Mouse (Mus musculus) intestine, postnatal 0 days (tissue): ENCODE measurements around the gene Fam102a. TPM values are rescaled to one million over a fixed set of nuclear protein-coding genes. Genes with fewer than 3 reads are reported as not detected.

Experiments used
- ATAC-seq: fragments of 200-750 bp; cut with Nextera tagmentation; 2 replicates; pipeline ENCODE4 v1.8.0; 2017; ENCODE audit warnings: mild to moderate bottlenecking, moderate TSS enrichment, moderate library complexity
- H3K27ac ChIP-seq: fragments of 300-500 bp; sonication (generic); 2 replicates; pipeline ENCODE4 v1.5.1; 2014; ENCODE audit warnings: mild to moderate bottlenecking, low read depth, low read length, moderate library complexity
- H3K27me3 ChIP-seq: fragments of 300-500 bp; sonication (generic); replicated peaks from 2 replicates; pipeline ENCODE4 v1.6.1; 2014; ENCODE audit warnings: low read length, mixed read lengths; ENCODE audit not compliant: control insufficient read depth, insufficient read depth
- H3K36me3 ChIP-seq: fragments of 300-500 bp; sonication (generic); 2 replicates; pipeline ENCODE4 v1.6.1; 2014; ENCODE audit warnings: mild to moderate bottlenecking, moderate library complexity; ENCODE audit not compliant: control insufficient read depth, insufficient read depth
- H3K4me1 ChIP-seq: fragments of 300-500 bp; sonication (generic); replicated peaks from 2 replicates; pipeline ENCODE4 v1.6.1; 2014; ENCODE audit warnings: antibody characterized with exemption, low read length, mixed read lengths; ENCODE audit not compliant: control insufficient read depth, insufficient read depth
- H3K4me2 ChIP-seq: fragments of 300-500 bp; sonication (generic); replicated peaks from 2 replicates; pipeline ENCODE4 v1.6.1; 2014; ENCODE audit warnings: low read depth, mild to moderate bottlenecking, moderate library complexity
- H3K4me3 ChIP-seq: fragments of 300-500 bp; sonication (generic); 2 replicates; pipeline ENCODE4 v1.5.1; 2014; ENCODE audit warnings: low read depth, low read length
- H3K9ac ChIP-seq: fragments of 300-500 bp; sonication (generic); 2 replicates; pipeline ENCODE4 v1.6.1; 2014; ENCODE audit warnings: mild to moderate bottlenecking, low read depth, low read length
- H3K9me3 ChIP-seq: fragments of 300-500 bp; sonication (generic); 2 replicates; pipeline ENCODE4 v1.6.1; 2016; ENCODE audit warnings: mixed run types; ENCODE audit not compliant: control insufficient read depth
- CTCF ChIP-seq: sonication (generic); IDR thresholded peaks from 2 replicates; pipeline ENCODE4 v1.5.1; 2016; ENCODE audit warnings: low read depth, mild to moderate bottlenecking, control low read depth, antibody characterized with exemption, moderate library complexity
- WGBS: fragments of 180-500 bp; shearing (Covaris S2); extraction: QIAGEN DNeasy Blood & Tissue Kit; methylation state at CpG from one replicate; pipeline ENCODE4 v1.1.7; 2014; 5-methylcytosine and 5-hydroxymethylcytosine counted together
- polyA plus RNA-seq: library from polyadenylated mRNA; unstranded; fragments of >200 nt; fragmentation: Nextera tagmentation; extraction: Ambion mirVana; gene quantifications from 2 replicates; pipeline ENCODE4 v1.2.1, GENCODE M21; 2015

The Fam102a gene
- polyA plus RNA-seq, 1 experiment from 2014 or later, result 18.0 TPM

DNA sequence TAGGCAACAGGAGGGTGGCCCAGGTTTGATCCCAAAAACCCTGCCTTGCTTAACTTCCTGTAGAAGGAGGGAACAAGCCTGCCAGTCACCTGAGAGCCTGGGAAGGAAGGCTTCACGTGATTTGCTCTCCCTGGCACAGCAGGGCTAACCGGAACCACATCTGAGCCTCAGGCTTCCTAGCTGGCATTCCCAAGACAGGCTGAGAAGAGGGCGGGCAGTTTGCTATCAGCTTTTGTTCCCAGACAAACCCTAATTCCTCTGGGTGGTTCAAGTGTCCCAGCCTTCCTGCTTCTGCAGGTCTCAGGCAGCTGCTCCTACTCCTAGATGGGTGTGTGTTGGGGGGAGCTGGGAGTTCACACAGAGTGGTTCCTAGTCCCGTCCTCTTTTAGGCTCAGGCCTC, 20.4 kb downstream of the Fam102a start:
- Histone ChIP-seq H3K9me3 (no peaks in the 10 kb centered on the region), H3K4me2 (no peak overlapping the region), H3K36me3 (peaks cover 21% of the 10 kb centered on the region), H3K9ac (no peak overlapping the region), H3K4me3 (no peak overlapping the region), H3K27me3 (no peaks in the 10 kb centered on the region), H3K4me1 (peaks cover 7% of the 10 kb centered on the region), H3K27ac (peak overlapping the region; percentile 35; the same call in 1 of the 2 replicates)
- no peak for ATAC-seq
- TF ChIP-seq CTCF, result no peak
- WGBS, result 40% methylated on average over 4 of the region's 4 CpGs

DNA sequence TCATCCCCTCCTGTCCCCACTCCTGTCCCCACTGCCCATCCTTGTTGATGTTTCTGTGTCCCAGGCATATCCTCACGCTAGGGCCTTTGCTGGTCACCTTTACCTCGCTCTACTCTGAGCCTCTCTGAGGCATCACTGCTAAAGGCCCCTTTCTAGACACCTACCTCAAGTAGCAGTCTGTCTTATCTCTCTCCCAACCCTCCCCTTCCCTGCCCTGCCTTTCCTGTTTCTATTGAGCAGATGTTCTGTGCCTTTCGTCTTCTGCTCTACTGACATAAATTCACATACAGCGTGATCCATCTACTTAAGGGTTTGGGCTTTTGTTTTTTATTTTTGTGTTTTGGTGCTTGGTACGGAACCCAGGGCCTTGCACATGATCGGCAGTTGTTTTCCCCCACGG, 20.9 kb downstream of the Fam102a start:
- Histone ChIP-seq H3K4me1 (peaks cover 2% of the 10 kb centered on the region; the same call in 1 of the 2 replicates), H3K9ac (no peak overlapping the region), H3K27ac (no peak overlapping the region), H3K27me3 (no peaks in the 10 kb centered on the region), H3K4me2 (no peak overlapping the region), H3K36me3 (peaks cover 26% of the 10 kb centered on the region), H3K9me3 (no peaks in the 10 kb centered on the region), H3K4me3 (no peak overlapping the region)
- no peak for ATAC-seq
- whole genome bisulfite sequencing, result 77% methylated on average over 7 of the region's 7 CpGs
- no peak for TF ChIP-seq CTCF

DNA sequence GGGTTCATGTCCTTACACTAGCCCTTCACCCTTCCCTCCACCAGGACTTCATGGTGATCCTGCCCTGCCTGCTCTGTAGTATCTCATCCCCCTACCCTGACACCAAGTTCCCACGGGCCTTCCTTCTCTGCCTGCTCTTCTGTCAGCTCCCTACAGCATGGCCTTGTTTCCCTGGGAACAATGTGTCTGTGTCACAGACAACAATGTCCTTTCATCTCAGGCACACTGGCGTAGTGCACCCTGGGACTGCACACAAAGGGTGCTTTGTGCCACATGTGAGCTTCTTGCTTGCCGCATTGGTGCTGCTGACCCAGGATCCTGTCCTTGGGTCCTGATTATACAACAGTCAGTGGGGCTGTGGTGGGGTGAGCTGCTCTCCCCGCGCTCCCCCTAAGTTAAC, 24.4 kb downstream of the Fam102a start:
- Histone ChIP-seq H3K4me1 (no peaks in the 10 kb centered on the region), H3K9ac (no peak overlapping the region), H3K27ac (no peak overlapping the region), H3K9me3 (no peaks in the 10 kb centered on the region), H3K4me2 (no peak overlapping the region), H3K27me3 (no peaks in the 10 kb centered on the region), H3K4me3 (no peak overlapping the region), H3K36me3 (peaks cover 51% of the 10 kb centered on the region)
- TF ChIP-seq CTCF, result no peak
- WGBS, result 65% methylated on average over 5 of the region's 5 CpGs
- no peak for ATAC-seq

DNA sequence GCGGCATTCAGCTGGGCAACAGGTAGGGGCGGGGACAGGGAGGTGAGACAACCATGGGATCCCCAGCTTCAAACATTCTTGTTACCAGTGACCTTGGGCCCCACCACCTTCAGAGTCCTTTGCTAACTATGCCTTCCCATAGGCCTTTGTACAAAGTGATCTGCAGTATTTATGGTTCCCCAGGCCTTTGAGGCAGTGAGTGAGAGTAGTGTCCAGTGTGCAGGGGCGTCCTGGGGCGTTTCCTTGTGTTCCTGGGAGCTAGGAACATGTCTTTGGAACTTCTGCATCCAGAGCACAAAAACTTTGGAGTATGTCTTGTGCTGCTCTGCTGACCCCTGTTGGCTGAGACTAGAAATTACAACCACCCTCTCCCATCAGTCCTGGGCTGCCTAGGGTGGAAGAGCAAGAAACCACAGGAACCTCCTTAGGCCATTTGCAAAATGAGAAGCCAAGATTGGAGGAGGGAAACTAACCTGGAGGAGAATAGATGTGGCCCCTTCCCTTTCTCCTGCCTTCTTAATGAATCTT, 31.5 kb downstream of the Fam102a start:
- Histone ChIP-seq H3K4me2 (no peak overlapping the region), H3K9me3 (no peaks in the 10 kb centered on the region), H3K9ac (no peak overlapping the region), H3K27me3 (no peaks in the 10 kb centered on the region), H3K4me3 (no peak overlapping the region), H3K4me1 (no peaks in the 10 kb centered on the region), H3K36me3 (peaks cover 62% of the 10 kb centered on the region), H3K27ac (no peak overlapping the region)
- ATAC-seq, result no peak
- WGBS, result 33% methylated on average over 4 of the region's 4 CpGs
- peak; percentile 95 for TF ChIP-seq CTCF

DNA sequence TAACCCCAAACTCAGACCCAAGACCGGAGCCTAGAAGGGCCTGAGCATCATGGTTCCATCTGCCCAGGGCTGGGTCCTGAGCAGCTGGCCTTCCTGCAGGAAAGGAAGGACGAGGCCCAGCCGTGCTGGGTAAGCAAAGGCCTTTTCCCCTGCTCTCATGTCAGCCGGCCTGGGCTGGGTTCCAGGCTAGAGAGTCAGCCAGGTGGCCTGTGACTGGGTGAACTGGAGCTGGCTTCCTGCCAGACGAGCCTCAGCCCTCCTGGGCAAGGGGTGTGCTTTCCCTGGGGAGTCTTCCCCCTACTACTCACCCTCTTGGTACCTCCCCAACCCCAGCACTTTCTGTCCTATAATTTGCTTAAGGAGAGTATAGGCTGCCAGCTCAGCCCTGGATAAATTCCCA, 33.0 kb downstream of the Fam102a start:
- H3K4me3 ChIP-seq, result no peak overlapping the region
- 42% methylated on average over 5 of the region's 5 CpGs for WGBS
- ATAC-seq, result no peak
- no peak overlapping the region for H3K9ac ChIP-seq
- H3K36me3 ChIP-seq, result peaks cover 61% of the 10 kb centered on the region
- H3K9me3 ChIP-seq, result no peaks in the 10 kb centered on the region
- TF ChIP-seq CTCF, result no peak
- H3K27me3 ChIP-seq, result no peaks in the 10 kb centered on the region
- no peak overlapping the region for H3K27ac ChIP-seq
- no peaks in the 10 kb centered on the region for H3K4me1 ChIP-seq
- no peak overlapping the region for H3K4me2 ChIP-seq

DNA sequence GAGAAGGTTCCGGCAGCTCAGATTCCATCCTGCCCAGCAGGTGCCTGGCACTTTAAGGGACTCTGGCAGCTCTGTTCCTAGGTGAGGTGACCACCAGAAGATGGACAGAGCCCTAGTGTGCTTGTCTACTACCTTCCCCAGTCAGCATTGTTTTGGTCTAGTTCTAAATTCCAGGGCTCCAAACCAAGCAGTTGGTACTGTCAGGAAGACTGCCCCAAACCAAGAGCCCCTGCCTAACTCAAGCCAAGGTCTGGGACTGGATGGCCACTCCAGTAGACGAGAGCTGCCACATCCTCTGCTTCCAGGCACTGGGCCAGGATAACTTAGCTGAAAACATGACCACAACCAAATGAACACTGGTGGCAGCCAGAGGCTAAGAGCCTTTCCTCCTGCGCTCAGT, 33.8 kb downstream of the Fam102a start:
- no peak for TF ChIP-seq CTCF
- 87% methylated on average over 3 of the region's 3 CpGs for WGBS
- H3K27ac ChIP-seq, result peak overlapping the region; percentile 15; the same call in 1 of the 2 replicates
- H3K4me1 ChIP-seq, result no peaks in the 10 kb centered on the region
- no peak overlapping the region for H3K9ac ChIP-seq
- peaks cover 57% of the 10 kb centered on the region for H3K36me3 ChIP-seq
- no peak overlapping the region for H3K4me2 ChIP-seq
- no peak overlapping the region for H3K4me3 ChIP-seq
- H3K27me3 ChIP-seq, result no peaks in the 10 kb centered on the region
- H3K9me3 ChIP-seq, result no peaks in the 10 kb centered on the region
- no peak for ATAC-seq
